In genomic region chr1:38834899-38835298, GRCm38 (mm10) we compare ENCODE assay signal across 8 mouse cellular contexts. TPM values are rescaled to one million over a fixed set of nuclear protein-coding genes. Genes with fewer than 3 reads are reported as not detected.
DNase-seq lines count a peak whose midpoint lies in the region; ATAC-seq and TF ChIP-seq lines count a peak whose summit lies in the region.

No protein-coding gene starts in this region.

- H3K4me2 ChIP-seq in lung, embryonic 15.5 days: peak overlapping the region; percentile 99
- H3K4me2 ChIP-seq in neural tube, embryonic 12.5 days (replicated peaks): peak overlapping the region; percentile 99

- no peaks in the 10 kb centered on the region; the same call in 1 of the 2 replicates for H3K27me3 ChIP-seq in cerebellum, adult 2 months (ENCODE audit: control insufficient read depth, insufficient read depth, low read length)
- H3K27me3 ChIP-seq in lung, embryonic 15.5 days: peaks cover 35% of the 10 kb centered on the region
- H3K27me3 ChIP-seq in hindbrain, embryonic 10.5 days (ENCODE audit: insufficient read depth, poor library complexity, severe bottlenecking): peaks cover 51% of the 10 kb centered on the region
- peaks cover 11% of the 10 kb centered on the region; the same call in 1 of the 2 replicates for H3K27me3 ChIP-seq in neural tube, embryonic 12.5 days (replicated peaks)

- no peak for TF ChIP-seq POLR2A in cerebellum, adult 2 months (IDR thresholded peaks at IDR 0.05; ENCODE audit: borderline replicate concordance, insufficient read depth, low read length)

- H3K36me3 ChIP-seq in lung, embryonic 15.5 days: no peaks in the 10 kb centered on the region
- H3K36me3 ChIP-seq in hindbrain, embryonic 10.5 days: peaks cover 25% of the 10 kb centered on the region
- peaks cover 7% of the 10 kb centered on the region; the same call in 1 of the 2 replicates for H3K36me3 ChIP-seq in neural tube, embryonic 12.5 days

- peak; percentile 59; the same call in 1 of the 2 replicates for TF ChIP-seq CTCF in cerebellum, adult 2 months (IDR thresholded peaks at IDR 0.05; ENCODE audit: borderline replicate concordance, insufficient read depth, low read depth, low read length)

- H3K4me3 ChIP-seq in cerebellum, adult 2 months (replicated peaks; ENCODE audit: insufficient read depth, low read depth, low read length): peak overlapping the region; percentile 23
- H3K4me3 ChIP-seq in lung, embryonic 15.5 days: no peak overlapping the region
- peak overlapping the region; percentile 80 for H3K4me3 ChIP-seq in hindbrain, embryonic 10.5 days
- peak overlapping the region; percentile 71; the same call in 1 of the 2 replicates for H3K4me3 ChIP-seq in neural tube, embryonic 12.5 days

- no peak overlapping the region for H3K9ac ChIP-seq in lung, embryonic 15.5 days
- H3K9ac ChIP-seq in neural tube, embryonic 12.5 days: no peak overlapping the region

- H3K9me3 ChIP-seq in lung, embryonic 15.5 days: no peaks in the 10 kb centered on the region
- no peaks in the 10 kb centered on the region for H3K9me3 ChIP-seq in hindbrain, embryonic 10.5 days
- no peaks in the 10 kb centered on the region for H3K9me3 ChIP-seq in neural tube, embryonic 12.5 days

- peak; percentile 49 to 54 for DNase-seq in cerebellum, adult 2 months
- DNase-seq in cerebellum, adult 11-12 months: no peak
- DNase-seq in lung, adult 18-20 months: no peak
- peak; percentile 53 for DNase-seq in embryo, embryonic 11 days
- DNase-seq in hindbrain, embryonic 10.5 days (ENCODE audit: low spot score): peak; percentile 33
- no peak for DNase-seq in right cerebral cortex, postnatal 36 days (ENCODE audit: low spot score in 2 of 2)

- no peak overlapping the region for H3K27ac ChIP-seq in cerebellum, adult 2 months (ENCODE audit: insufficient read depth, low read length)
- no peak overlapping the region for H3K27ac ChIP-seq in lung, embryonic 15.5 days
- no peak overlapping the region for H3K27ac ChIP-seq in hindbrain, embryonic 10.5 days
- no peak overlapping the region for H3K27ac ChIP-seq in neural tube, embryonic 12.5 days

- H3K4me1 ChIP-seq in cerebellum, adult 2 months (ENCODE audit: control insufficient read depth, insufficient read depth, low read length): no peaks in the 10 kb centered on the region; the same call in 1 of the 2 replicates
- H3K4me1 ChIP-seq in lung, embryonic 15.5 days: peaks cover 6% of the 10 kb centered on the region; the same call in 1 of the 2 replicates
- H3K4me1 ChIP-seq in hindbrain, embryonic 10.5 days (replicated peaks): peaks cover 21% of the 10 kb centered on the region
- H3K4me1 ChIP-seq in neural tube, embryonic 12.5 days: peaks cover 17% of the 10 kb centered on the region; the same call in 1 of the 2 replicates

- ATAC-seq in lung, embryonic 15.5 days (ENCODE audit: borderline replicate concordance, extremely low read depth, low FRiP score, low TSS enrichment): no peak
- ATAC-seq in neural tube, embryonic 12.5 days (ENCODE audit: low FRiP score, low read depth): no peak

- WGBS in cerebellum, adult 2 months: 42% methylated on average over 3 of the region's 3 CpGs
- 38% methylated on average over 3 of the region's 3 CpGs for WGBS in lung, embryonic 15.5 days
- 27% methylated on average over 3 of the region's 3 CpGs for WGBS in hindbrain, embryonic 10.5 days
- 32% methylated on average over 3 of the region's 3 CpGs for WGBS in neural tube, embryonic 12.5 days

RNA-seq across cellular contexts. Expression of gene Lonrf2, which starts 1.6 kb away (rescaled TPM):
- 66.4 and 70.0 TPM in 2 replicates for polyA plus RNA-seq in cerebellum, adult 2 months (2012; rRNA removed)
- polyA plus RNA-seq in lung, embryonic 15.5 days (2015; fragmentation: Nextera tagmentation; extraction: Ambion mirVana): 0.59 and 0.72 TPM in 2 replicates
- polyA plus RNA-seq in hindbrain, embryonic 10.5 days (2016; fragmentation: Nextera tagmentation; extraction: Ambion mirVana): 1.9 TPM in 2 replicates
- polyA plus RNA-seq in neural tube, embryonic 12.5 days (2016; fragmentation: Nextera tagmentation; extraction: Ambion mirVana): 8.0 and 8.5 TPM in 2 replicates

Comparison
In these comparisons a context has a peak if more than half of its experiments do, and no peak if none do; other contexts are left out.
1. DNase-seq: peak in cerebellum, adult 2 months (2 of 2), embryo, embryonic 11 days (single experiment) and hindbrain, embryonic 10.5 days (single experiment); none in cerebellum, adult 11-12 months (single experiment), lung, adult 18-20 months (0 of 2) and right cerebral cortex, postnatal 36 days (0 of 2).